Mouse (Mus musculus): ENCODE data around the gene Gigyf1. TPM values are rescaled to one million over a fixed set of nuclear protein-coding genes. Genes with fewer than 3 reads are reported as not detected.
A peak's percentile ranks its signal among the peaks of the same experiment; 100 is the strongest.

The Gigyf1 gene
- total RNA-seq, 2 experiments from 2014 or later: 5.3 to 5.6 TPM

GRCm38 (mm10) chr5:137531414-137532130 is 13.2 kb downstream of the Gigyf1 start:
- peak; percentile 5; the same call in 1 of the 2 replicates for ATAC-seq (replicated peaks; ENCODE audit: low FRiP score, poor library complexity, severe bottlenecking)

GRCm38 (mm10) chr5:137532131-137532807 is 13.9 kb downstream of the Gigyf1 start:
- ATAC-seq (replicated peaks; ENCODE audit: low FRiP score, poor library complexity, severe bottlenecking): peak; percentile 16; the same call in 1 of the 2 replicates

- ATAC-seq (replicated peaks; ENCODE audit: low FRiP score, poor library complexity, severe bottlenecking): peak; percentile 14
Measured at GRCm38 (mm10) chr5:137532808-137533116, 14.4 kb downstream of the Gigyf1 start.

- ATAC-seq (replicated peaks; ENCODE audit: low FRiP score, poor library complexity, severe bottlenecking): peak; percentile 80
Measured at GRCm38 (mm10) chr5:137533117-137533827, 14.9 kb downstream of the Gigyf1 start, which contains the start of the genes Epo and Gnb2. Gene Epo (minus strand): TSS chr5:137533242. Gene Gnb2 (minus strand): TSS chr5:137533510.

GRCm38 (mm10) chr5:137534762-137535161 is 16.4 kb downstream of the Gigyf1 start:
- ATAC-seq (replicated peaks; ENCODE audit: low FRiP score, poor library complexity, severe bottlenecking): no peak

- no peak for ATAC-seq (replicated peaks; ENCODE audit: low FRiP score, poor library complexity, severe bottlenecking)
Measured at GRCm38 (mm10) chr5:137535318-137535717, 17.0 kb downstream of the Gigyf1 start.

GRCm38 (mm10) chr5:137537461-137537860 is 19.1 kb downstream of the Gigyf1 start:
- ATAC-seq (replicated peaks; ENCODE audit: low FRiP score, poor library complexity, severe bottlenecking): no peak

GRCm38 (mm10) chr5:137539291-137539801 is 21.0 kb downstream of the Gigyf1 start:
- ATAC-seq (replicated peaks; ENCODE audit: low FRiP score, poor library complexity, severe bottlenecking): no peak

GRCm38 (mm10) chr5:137540991-137541390 is 22.6 kb downstream of the Gigyf1 start:
- no peak for ATAC-seq (replicated peaks; ENCODE audit: low FRiP score, poor library complexity, severe bottlenecking)

- no peak for ATAC-seq (replicated peaks; ENCODE audit: low FRiP score, poor library complexity, severe bottlenecking)
Measured at GRCm38 (mm10) chr5:137541768-137542540, 23.6 kb downstream of the Gigyf1 start.

- no peak for ATAC-seq (replicated peaks; ENCODE audit: low FRiP score, poor library complexity, severe bottlenecking)
Measured at GRCm38 (mm10) chr5:137544926-137545325, 26.6 kb downstream of the Gigyf1 start.

- ATAC-seq (replicated peaks; ENCODE audit: low FRiP score, poor library complexity, severe bottlenecking): no peak
Measured at GRCm38 (mm10) chr5:137545596-137545995, 27.2 kb downstream of the Gigyf1 start.

GRCm38 (mm10) chr5:137549840-137550239 is 31.5 kb downstream of the Gigyf1 start:
- ATAC-seq (replicated peaks; ENCODE audit: low FRiP score, poor library complexity, severe bottlenecking): no peak

- no peak for ATAC-seq (replicated peaks; ENCODE audit: low FRiP score, poor library complexity, severe bottlenecking)
Measured at GRCm38 (mm10) chr5:137551119-137551518, 32.8 kb downstream of the Gigyf1 start.

- no peak for ATAC-seq (replicated peaks; ENCODE audit: low FRiP score, poor library complexity, severe bottlenecking)
Measured at GRCm38 (mm10) chr5:137553000-137553399, 34.7 kb downstream of the Gigyf1 start.

GRCm38 (mm10) chr5:137553411-137553837 is 35.1 kb downstream of the Gigyf1 start, which contains the start of gene Actl6b:
Gene Actl6b (plus strand): TSS chr5:137553517.
- ATAC-seq (replicated peaks; ENCODE audit: low FRiP score, poor library complexity, severe bottlenecking): peak; percentile 50

- ATAC-seq (replicated peaks; ENCODE audit: low FRiP score, poor library complexity, severe bottlenecking): 0 out of 2 replicates have a peak, but pooled peaks have one; percentile 21
Measured at GRCm38 (mm10) chr5:137553898-137554297, 35.5 kb downstream of the Gigyf1 start.

GRCm38 (mm10) chr5:137561556-137561955 is 43.2 kb downstream of the Gigyf1 start:
- ATAC-seq (replicated peaks; ENCODE audit: low FRiP score, poor library complexity, severe bottlenecking): no peak

GRCm38 (mm10) chr5:137562965-137563364 is 44.6 kb downstream of the Gigyf1 start:
- no peak for ATAC-seq (replicated peaks; ENCODE audit: low FRiP score, poor library complexity, severe bottlenecking)

Measured in erythroblast, adult 5-6 weeks (primary cell).